18 mouse cellular contexts compared by ENCODE assay signal in genomic region chr10:58585427-58586223, GRCm38 (mm10).
"Had no signal": no experiment of that assay in that cellular context is flagged by ENCODE, and none has a peak within 500 bp of the region (broad histone marks: within the 10 kb centered on the region; RNA-seq: fewer than 3 reads in every experiment).

No protein-coding gene starts in this region.

- H3K4me2 ChIP-seq: limb, embryonic 12.5 days; limb, embryonic 15.5 days; liver, embryonic 11.5 days; midbrain, embryonic 12.5 days; midbrain, embryonic 15.5 days; neural tube, embryonic 13.5 days had no signal

- H3K36me3 ChIP-seq: limb, embryonic 12.5 days; limb, embryonic 15.5 days; midbrain, embryonic 12.5 days; midbrain, embryonic 15.5 days; neural tube, embryonic 13.5 days had no signal

- H3K27ac ChIP-seq: hindbrain, postnatal 0 days; limb, embryonic 12.5 days; limb, embryonic 15.5 days; liver, embryonic 14.5 days; midbrain, embryonic 12.5 days; midbrain, embryonic 15.5 days; neural tube, embryonic 13.5 days had no signal

- DNase-seq: kidney, adult 2 months; kidney, postnatal 10 days; kidney, postnatal 36 days; left cerebral cortex, postnatal 4 days; liver, postnatal 0 days; retina, postnatal 1 day; thymus, adult 18-20 months; thymus, postnatal 36 days had no signal

- H3K27me3 ChIP-seq: limb, embryonic 12.5 days; limb, embryonic 15.5 days; midbrain, embryonic 12.5 days; midbrain, embryonic 15.5 days; neural tube, embryonic 13.5 days had no signal

- H3K4me1 ChIP-seq: limb, embryonic 12.5 days; limb, embryonic 15.5 days; midbrain, embryonic 12.5 days; midbrain, embryonic 15.5 days; neural tube, embryonic 13.5 days had no signal

- H3K9ac ChIP-seq: limb, embryonic 12.5 days; limb, embryonic 15.5 days; liver, embryonic 14.5 days; liver, postnatal 0 days; midbrain, embryonic 12.5 days; midbrain, embryonic 15.5 days; neural tube, embryonic 13.5 days had no signal

- H3K4me3 ChIP-seq: limb, embryonic 12.5 days; limb, embryonic 15.5 days; midbrain, embryonic 12.5 days; midbrain, embryonic 15.5 days; myocyte; neural tube, embryonic 13.5 days had no signal

- ATAC-seq: hindbrain, postnatal 0 days; inflammation-experienced regulatory T-cells, adult 6 months; liver, postnatal 0 days; midbrain, embryonic 15.5 days had no signal

- H3K9me3 ChIP-seq: limb, embryonic 12.5 days; limb, embryonic 15.5 days had no signal
